Mouse (Mus musculus) G1E (cell line): Measurements from ENCODE around the gene Antxr2.

Experiments
- CTCF ChIP-seq: IDR thresholded peaks from 2 replicates; pipeline ENCODE4 v1.5.1; 2012; ENCODE audit warnings: low read depth, low read length, inconsistent platforms, mixed read lengths
- POLR2AphosphoS5 ChIP-seq: IDR thresholded peaks from 2 replicates; pipeline ENCODE4 v1.6.1; 2012; ENCODE audit warnings: low read depth, low read length, inconsistent platforms; ENCODE audit not compliant: insufficient replicate concordance

- TF ChIP-seq CTCF (no peak), POLR2AphosphoS5 (no peak)
These were observed 69.1 kb downstream of the Antxr2 start for GRCm38 (mm10) chr5:97961786-97962185.
